Mouse (Mus musculus): Measurements from ENCODE around the gene Dok3. TPM values are rescaled to one million over a fixed set of nuclear protein-coding genes. Genes with fewer than 3 reads are reported as not detected.
"Not testable (repeated sequence)": the region's sequence is repeated elsewhere in the genome, so short reads cannot be mapped to it uniquely, and the experiment has no call there.

Gene Dok3
- polyA plus RNA-seq, 1 experiment = 0.83 TPM

DNA sequence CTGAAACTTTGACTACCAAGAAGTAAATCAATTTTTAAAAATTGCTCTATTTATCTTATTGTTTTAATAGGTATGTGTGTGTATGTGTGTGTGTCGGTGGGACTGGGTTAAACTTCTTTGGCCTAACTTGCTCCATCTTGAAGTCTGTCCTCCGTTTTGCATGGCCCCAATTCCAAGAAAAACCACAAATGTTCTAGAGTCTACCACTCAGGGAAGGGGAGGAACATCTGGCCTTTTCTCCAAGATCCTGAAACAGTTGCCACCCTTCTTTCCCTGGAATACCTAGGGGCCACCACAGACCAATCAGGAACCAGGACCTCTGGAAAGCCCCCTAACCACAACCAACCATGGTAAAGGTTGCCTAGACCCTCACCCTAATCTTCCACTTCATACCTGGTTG is 42.9 kb upstream of the Dok3 start:
- Histone ChIP-seq H3K79me2 (ENCODE audit: control insufficient read depth, insufficient read depth) (peaks cover 53% of the 10 kb centered on the region), H3ac (ENCODE audit: control insufficient read depth, insufficient read length, low read depth) (no peak overlapping the region), H3K27me3 (ENCODE audit: control insufficient read depth, insufficient read depth, insufficient read length) (no peaks in the 10 kb centered on the region), H3K4me3 (ENCODE audit: insufficient read depth, poor library complexity, severe bottlenecking) (no peak overlapping the region), H3K79me3 (ENCODE audit: low read depth) (peaks cover 29% of the 10 kb centered on the region), H3K36me3 (ENCODE audit: control insufficient read depth, insufficient read depth) (peaks cover 7% of the 10 kb centered on the region)
- TF ChIP-seq MAX (IDR thresholded peaks at IDR 0.05) = no peak
- TF ChIP-seq USF1 (IDR thresholded peaks at IDR 0.05; ENCODE audit: low read depth) = no peak
- TF ChIP-seq CTCF (IDR thresholded peaks at IDR 0.05; ENCODE audit: control insufficient read depth, insufficient read depth, insufficient read length) = no peak
- TF ChIP-seq MYOG (IDR thresholded peaks at IDR 0.05; ENCODE audit: control insufficient read depth, extremely low read depth, insufficient read length) = no peak
- TF ChIP-seq MYOD1 (IDR thresholded peaks at IDR 0.05; ENCODE audit: control insufficient read depth, insufficient read length, low read depth) = no peak
- TF ChIP-seq FOSL1 (IDR thresholded peaks at IDR 0.05; ENCODE audit: insufficient read depth, low read length, poor library complexity, severe bottlenecking) = no peak
- TF ChIP-seq CEBPB (IDR thresholded peaks at IDR 0.05; ENCODE audit: low read depth) = no peak

DNA sequence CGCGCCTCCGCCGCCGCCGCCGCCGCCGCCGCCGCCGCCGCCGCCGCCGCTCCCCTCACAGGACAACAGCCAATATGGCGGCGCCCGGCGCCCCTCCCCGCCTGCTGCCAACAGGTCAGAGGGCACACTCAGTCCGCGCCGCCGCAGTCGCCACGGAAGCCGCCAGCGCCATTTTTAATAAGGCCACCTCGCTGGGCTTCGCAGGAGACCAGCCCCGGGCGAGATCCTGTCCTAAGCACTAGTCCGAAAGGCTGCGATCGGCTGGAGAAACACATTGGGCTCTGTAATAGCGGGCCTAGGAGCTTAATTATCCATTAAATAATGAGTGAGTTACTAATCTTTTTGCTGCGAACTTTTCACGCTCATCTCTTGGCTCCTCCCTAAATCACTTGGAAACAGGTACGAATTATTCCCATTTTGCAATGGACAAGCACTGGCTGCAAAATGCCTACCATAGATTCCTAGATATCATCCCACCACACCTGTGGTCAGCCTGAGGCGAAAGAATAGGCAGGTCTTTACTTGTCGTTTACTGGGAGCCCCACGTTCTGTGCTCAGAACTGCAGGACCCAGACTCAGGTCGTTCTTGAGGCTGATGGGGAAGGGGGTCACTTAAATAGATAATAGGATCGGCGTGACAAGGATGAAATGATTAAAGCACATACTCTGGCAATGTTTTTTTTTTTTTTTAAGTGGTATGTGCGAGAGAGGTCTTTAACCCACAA is 42.1 kb upstream of the Dok3 start, which contains the start of gene Fam193b:
Gene Fam193b, minus strand, starts transcription at position 94 of the 725 bp plus-strand sequence.
- Histone ChIP-seq H3K36me3 (ENCODE audit: control insufficient read depth, insufficient read depth) (peaks cover 7% of the 10 kb centered on the region), H3K27me3 (ENCODE audit: control insufficient read depth, insufficient read depth, insufficient read length) (no peaks in the 10 kb centered on the region), H3K4me3 (ENCODE audit: insufficient read depth, poor library complexity, severe bottlenecking) (peak within 1 kb of the TSS; percentile 85), H3K79me3 (ENCODE audit: low read depth) (peaks cover 33% of the 10 kb centered on the region), H3ac (ENCODE audit: control insufficient read depth, insufficient read length, low read depth) (peak within 1 kb of the TSS; percentile 87), H3K79me2 (ENCODE audit: control insufficient read depth, insufficient read depth) (peaks cover 61% of the 10 kb centered on the region)
- no peak for TF ChIP-seq MAX (IDR thresholded peaks at IDR 0.05)
- TF ChIP-seq CTCF (IDR thresholded peaks at IDR 0.05; ENCODE audit: control insufficient read depth, insufficient read depth, insufficient read length) = no peak
- no peak for TF ChIP-seq CEBPB (IDR thresholded peaks at IDR 0.05; ENCODE audit: low read depth)
- TF ChIP-seq USF1 (IDR thresholded peaks at IDR 0.05; ENCODE audit: low read depth) = no peak
- TF ChIP-seq FOSL1 (IDR thresholded peaks at IDR 0.05; ENCODE audit: insufficient read depth, low read length, poor library complexity, severe bottlenecking) = no peak
- TF ChIP-seq MYOD1 (IDR thresholded peaks at IDR 0.05; ENCODE audit: control insufficient read depth, insufficient read length, low read depth) = no peak
- TF ChIP-seq MYOG (IDR thresholded peaks at IDR 0.05; ENCODE audit: control insufficient read depth, extremely low read depth, insufficient read length) = no peak

DNA sequence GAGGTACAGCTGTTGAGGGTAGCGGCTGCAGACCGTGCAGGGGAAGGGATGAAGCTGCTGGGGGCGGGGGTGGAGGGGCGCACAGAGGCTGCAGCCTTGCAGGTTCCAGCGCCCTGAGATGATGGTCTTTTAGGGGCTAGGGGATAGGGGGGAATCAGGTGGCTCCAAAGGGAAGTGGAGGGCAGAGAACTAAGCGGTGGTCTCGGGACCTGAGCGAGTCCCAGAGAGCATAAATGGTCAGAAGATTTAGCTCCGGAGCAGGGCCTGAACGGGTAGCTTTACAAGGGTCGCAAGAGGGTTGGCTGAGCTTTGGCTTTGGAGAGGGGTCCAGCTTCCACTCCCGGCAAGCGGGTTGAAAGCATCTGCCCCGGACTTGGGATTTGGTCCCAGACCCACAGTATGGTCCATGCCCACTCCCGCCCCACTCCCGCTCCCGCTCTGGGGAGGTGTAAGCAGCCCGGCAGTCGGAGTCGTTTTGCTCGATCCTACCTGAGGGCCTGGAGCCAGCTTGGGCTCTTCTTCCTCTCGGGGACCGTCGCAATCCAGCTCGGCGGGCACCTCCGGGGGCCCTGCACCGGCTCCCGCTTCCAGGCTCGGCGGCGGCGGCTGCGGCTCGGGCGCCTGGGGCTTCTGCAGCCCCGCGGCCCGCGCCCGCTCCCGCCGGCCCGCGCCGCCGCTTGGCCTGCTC is 41.3 kb upstream of the Dok3 start:
- peaks cover 41% of the 10 kb centered on the region for H3K79me3 ChIP-seq (ENCODE audit: low read depth)
- peak overlapping the region; percentile 85 for H3K4me3 ChIP-seq (ENCODE audit: insufficient read depth, poor library complexity, severe bottlenecking)
- H3K79me2 ChIP-seq (ENCODE audit: control insufficient read depth, insufficient read depth) = peaks cover 68% of the 10 kb centered on the region
- TF ChIP-seq USF1 (IDR thresholded peaks at IDR 0.05; ENCODE audit: low read depth) = no peak
- TF ChIP-seq CTCF (IDR thresholded peaks at IDR 0.05; ENCODE audit: control insufficient read depth, insufficient read depth, insufficient read length) = no peak
- TF ChIP-seq MYOG (IDR thresholded peaks at IDR 0.05; ENCODE audit: control insufficient read depth, extremely low read depth, insufficient read length) = no peak
- no peak for TF ChIP-seq MAX (IDR thresholded peaks at IDR 0.05)
- no peak for TF ChIP-seq FOSL1 (IDR thresholded peaks at IDR 0.05; ENCODE audit: insufficient read depth, low read length, poor library complexity, severe bottlenecking)
- TF ChIP-seq CEBPB (IDR thresholded peaks at IDR 0.05; ENCODE audit: low read depth) = no peak
- no peak for TF ChIP-seq MYOD1 (IDR thresholded peaks at IDR 0.05; ENCODE audit: control insufficient read depth, insufficient read length, low read depth)
- H3ac ChIP-seq (ENCODE audit: control insufficient read depth, insufficient read length, low read depth) = peak overlapping the region; percentile 80
- peaks cover 7% of the 10 kb centered on the region for H3K36me3 ChIP-seq (ENCODE audit: control insufficient read depth, insufficient read depth)
- no peaks in the 10 kb centered on the region for H3K27me3 ChIP-seq (ENCODE audit: control insufficient read depth, insufficient read depth, insufficient read length)

DNA sequence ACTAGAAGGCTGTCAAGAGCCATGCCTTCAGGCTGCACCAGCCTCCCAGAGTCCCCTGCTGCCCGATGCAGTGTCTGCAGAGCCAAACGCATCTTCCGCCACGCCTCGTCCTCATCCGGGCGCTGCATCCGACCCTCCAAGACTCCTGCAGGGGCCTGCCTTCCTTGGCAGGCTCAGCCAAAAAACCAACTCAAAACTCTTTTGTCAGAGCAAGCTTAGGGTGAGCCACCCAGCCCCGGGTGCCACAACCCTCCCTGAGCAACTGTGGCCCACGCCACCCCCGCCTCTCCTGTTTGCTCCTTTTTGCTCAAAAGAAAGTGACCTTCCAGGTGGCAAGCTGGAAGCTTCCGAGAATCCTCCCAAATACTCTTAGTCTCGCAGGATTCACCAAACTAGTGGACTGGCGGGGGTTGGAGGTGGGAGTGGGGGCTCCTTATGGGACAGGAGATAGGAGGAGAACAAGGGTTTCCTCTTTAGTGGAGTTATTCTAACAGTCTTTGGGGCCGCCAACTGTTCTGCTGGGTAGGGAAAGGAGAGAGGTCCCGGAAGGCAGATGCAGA is 40.7 kb upstream of the Dok3 start:
- Histone ChIP-seq H3K36me3 (ENCODE audit: control insufficient read depth, insufficient read depth) (peaks cover 7% of the 10 kb centered on the region), H3K79me2 (ENCODE audit: control insufficient read depth, insufficient read depth) (peaks cover 74% of the 10 kb centered on the region), H3K27me3 (ENCODE audit: control insufficient read depth, insufficient read depth, insufficient read length) (no peaks in the 10 kb centered on the region), H3K4me3 (ENCODE audit: insufficient read depth, poor library complexity, severe bottlenecking) (peak overlapping the region; percentile 85), H3ac (ENCODE audit: control insufficient read depth, insufficient read length, low read depth) (peak overlapping the region; percentile 80), H3K79me3 (ENCODE audit: low read depth) (peaks cover 45% of the 10 kb centered on the region)
- TF ChIP-seq MAX (IDR thresholded peaks at IDR 0.05) (no peak), MYOD1 (IDR thresholded peaks at IDR 0.05; ENCODE audit: control insufficient read depth, insufficient read length, low read depth) (no peak), MYOG (IDR thresholded peaks at IDR 0.05; ENCODE audit: control insufficient read depth, extremely low read depth, insufficient read length) (no peak), FOSL1 (IDR thresholded peaks at IDR 0.05; ENCODE audit: insufficient read depth, low read length, poor library complexity, severe bottlenecking) (no peak), USF1 (IDR thresholded peaks at IDR 0.05; ENCODE audit: low read depth) (no peak), CEBPB (IDR thresholded peaks at IDR 0.05; ENCODE audit: low read depth) (no peak), CTCF (IDR thresholded peaks at IDR 0.05; ENCODE audit: control insufficient read depth, insufficient read depth, insufficient read length) (no peak)

DNA sequence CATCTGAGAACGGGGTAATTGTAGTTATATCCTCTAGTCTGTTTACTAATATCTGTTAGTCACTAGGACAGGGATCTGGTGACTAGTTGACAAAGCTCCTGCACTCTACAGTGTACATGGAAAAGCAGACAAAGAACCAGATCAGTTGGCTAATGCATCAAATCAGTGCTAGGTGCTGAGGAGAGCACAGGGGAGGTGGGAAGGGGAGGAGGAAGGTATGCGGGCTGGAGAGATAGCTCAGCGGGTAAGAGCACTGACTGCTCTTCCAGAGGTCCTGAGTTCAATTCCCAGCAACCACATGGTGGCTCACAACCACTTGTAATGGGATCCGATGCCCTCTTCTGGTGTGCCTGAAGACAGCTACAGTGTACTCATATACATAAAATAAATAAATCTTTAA is 39.4 kb upstream of the Dok3 start:
- not testable (repeated sequence) for H3K36me3 ChIP-seq (ENCODE audit: control insufficient read depth, insufficient read depth); H3K4me3 ChIP-seq (ENCODE audit: insufficient read depth, poor library complexity, severe bottlenecking); H3K27me3 ChIP-seq (ENCODE audit: control insufficient read depth, insufficient read depth, insufficient read length); H3ac ChIP-seq (ENCODE audit: control insufficient read depth, insufficient read length, low read depth)
- Histone ChIP-seq H3K79me3 (ENCODE audit: low read depth) (peaks cover 54% of the 10 kb centered on the region), H3K79me2 (ENCODE audit: control insufficient read depth, insufficient read depth) (peaks cover 87% of the 10 kb centered on the region)

Data from C2C12 (cell line).